Mouse (Mus musculus) adipocyte (in vitro differentiated cells): ENCODE data around the gene Hip1r.
"Not testable (repeated sequence)": the region's sequence is repeated elsewhere in the genome, so short reads cannot be mapped to it uniquely, and the experiment has no call there.

Source experiments
- DNase-seq: peaks from one replicate; pipeline ENCODE4 v3.0.0-alpha.2; 2016; ENCODE audit warnings: low spot score

Gene Hip1r

DNA sequence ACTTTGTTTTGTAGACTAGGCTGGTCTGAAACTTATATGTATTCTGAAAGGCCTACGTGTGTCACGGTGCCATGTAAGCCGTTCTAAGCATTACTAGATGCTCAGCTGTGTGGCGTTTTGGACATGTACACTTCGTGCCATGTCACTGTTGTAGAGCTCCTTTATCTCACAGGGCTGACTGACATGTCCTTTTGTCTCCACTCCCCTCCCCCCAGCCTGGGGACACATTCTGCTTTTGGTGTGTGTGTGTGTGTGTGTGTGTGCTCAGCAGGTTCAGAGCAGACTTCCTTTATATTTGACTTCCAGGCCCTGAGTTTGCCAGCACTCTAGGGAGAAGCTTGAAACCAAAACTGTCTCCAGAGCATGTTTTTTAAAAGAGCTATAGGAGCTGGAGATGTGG lies 63.4 kb downstream of the Hip1r start:
- DNase-seq: no peak

- DNase-seq: no peak
These were observed 66.2 kb downstream of the Hip1r start for GRCm38 (mm10) chr5:124039602-124040001.

DNA sequence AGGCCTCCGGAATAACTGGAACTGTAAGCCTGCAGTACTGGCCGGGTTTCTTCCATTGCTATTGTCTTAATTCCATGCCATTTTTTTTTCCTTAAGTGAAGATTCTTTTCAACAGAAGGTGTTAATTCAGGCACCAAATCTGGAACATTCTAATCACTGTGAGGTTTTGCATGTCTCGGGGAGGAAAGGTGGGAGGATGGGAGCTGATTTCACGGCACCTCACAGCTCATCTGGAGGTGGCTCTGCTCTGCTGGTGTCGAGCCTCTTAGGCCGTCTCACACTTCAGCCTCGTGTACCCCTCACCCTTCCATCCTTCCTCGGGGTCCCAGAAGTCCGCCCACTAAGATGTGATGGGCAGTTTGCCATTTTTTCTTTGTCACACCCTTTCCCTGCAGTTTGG lies 67.7 kb downstream of the Hip1r start:
- DNase-seq: no peak

DNA sequence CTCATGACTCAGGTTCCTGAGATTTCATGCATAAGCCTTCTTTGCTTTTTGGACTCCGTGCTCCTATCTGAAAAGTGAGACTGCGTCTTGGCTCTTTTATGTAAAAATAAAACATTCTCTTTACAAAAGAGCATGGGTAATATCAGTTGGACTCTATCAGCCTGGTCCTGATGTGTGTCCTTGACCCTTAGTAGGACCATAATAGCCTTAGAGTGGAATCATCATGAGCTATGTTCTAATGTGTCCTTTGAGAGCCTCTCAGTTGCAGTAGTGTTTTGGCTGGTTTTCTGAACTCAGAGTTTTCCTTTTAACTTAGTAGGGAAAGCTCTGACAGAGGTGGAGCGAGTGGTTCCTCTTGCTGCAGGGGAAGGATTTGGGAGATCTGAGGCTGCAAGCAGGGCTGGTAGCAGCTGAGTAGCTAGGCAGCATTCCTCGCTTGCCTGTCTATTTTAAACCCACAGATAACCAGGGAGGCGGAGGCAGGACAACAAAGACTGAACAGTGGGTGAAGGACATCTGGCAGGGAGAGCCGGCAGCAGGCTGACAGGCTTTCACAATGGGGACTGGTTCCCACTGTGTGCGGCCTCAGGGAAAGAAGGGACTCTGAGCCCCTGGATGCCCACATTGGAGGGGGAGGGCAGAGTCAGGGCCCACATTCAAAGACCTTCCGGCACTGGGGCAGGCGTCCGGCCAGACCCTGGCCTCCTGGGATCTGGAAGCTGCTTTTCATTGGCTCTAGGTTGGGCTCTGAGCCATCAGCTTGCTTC lies 70.0 kb downstream of the Hip1r start:
- peak; percentile 58 for DNase-seq

- no peak for DNase-seq
These were observed 70.6 kb downstream of the Hip1r start for GRCm38 (mm10) chr5:124043999-124044398.

DNA sequence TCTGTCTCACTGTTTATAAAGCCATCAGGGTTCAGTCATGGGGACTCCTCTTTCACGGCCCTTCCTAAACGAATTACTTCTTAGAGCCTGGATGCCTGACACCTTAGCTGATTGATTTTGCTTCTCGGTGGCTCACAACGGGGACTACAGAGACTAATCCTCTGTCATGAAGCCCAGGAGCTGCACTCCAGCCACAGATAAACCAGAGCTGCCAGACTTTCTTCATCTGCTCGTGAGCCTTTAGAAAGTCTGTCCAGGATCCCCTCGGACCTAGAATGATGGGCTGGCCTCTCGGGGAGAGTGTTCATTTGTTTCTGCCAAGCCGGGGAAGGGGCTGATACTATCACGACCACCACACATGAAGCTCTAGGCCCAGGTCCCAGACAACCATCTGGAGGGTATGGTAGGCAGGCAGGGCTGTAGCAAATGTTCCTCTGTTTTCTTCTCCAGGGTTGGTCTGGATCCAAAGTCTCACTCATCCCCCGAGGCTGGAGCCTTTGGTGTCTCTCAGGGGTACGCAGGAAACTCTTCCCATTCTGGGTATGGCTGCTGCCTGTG lies 72.1 kb downstream of the Hip1r start:
- DNase-seq: no peak

- peak; percentile 58 for DNase-seq
These were observed 73.4 kb downstream of the Hip1r start for GRCm38 (mm10) chr5:124046741-124047401.

- no peak for DNase-seq
These were observed 76.0 kb downstream of the Hip1r start for GRCm38 (mm10) chr5:124049249-124050045.

DNA sequence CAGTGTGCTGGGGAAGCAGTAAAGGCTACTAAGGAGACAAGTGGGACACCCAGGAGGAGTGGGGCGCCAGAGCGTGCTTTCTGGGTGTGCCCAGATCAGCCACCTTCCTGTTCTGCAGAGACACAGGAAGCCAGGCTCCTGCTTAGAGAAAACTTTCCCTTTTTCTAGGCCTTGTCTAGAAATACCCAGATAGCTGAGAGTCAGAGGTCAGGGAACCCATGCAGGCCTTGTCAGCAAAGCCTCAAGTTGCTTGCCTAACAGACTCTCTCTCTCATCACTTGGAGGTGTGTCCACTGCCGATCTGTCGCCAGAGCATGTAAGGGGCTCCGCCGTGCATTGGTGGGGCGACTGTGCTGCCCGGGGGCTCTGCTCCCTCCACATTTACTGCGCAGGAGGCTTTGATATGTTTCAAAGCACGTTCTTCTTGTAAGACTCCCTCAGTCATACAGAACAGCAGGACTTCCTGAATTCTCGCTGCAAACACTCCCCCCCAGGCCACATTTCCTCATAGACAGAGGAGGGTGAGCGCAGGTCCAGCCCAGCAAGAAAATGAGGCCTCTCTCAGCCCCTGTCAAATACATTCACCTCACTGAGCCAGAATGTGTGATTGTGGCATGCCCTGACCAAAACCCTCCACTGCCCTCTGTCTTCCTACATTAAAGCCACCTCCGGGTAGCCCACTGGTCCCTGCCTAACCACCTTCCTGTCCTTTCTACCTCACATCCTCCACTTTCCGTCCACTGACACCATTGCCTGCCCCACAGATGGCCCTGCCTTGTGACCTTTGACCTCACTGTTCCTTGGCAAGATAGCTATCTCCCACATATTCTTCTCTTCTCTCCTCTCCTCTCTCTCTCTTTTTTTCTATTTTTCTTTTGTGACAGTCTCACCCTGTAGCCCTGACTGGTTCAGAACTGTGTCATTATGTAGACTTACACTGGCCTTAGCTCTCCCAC lies 76.9 kb downstream of the Hip1r start:
- no peak for DNase-seq

- no peak for DNase-seq
These were observed 78.6 kb downstream of the Hip1r start for GRCm38 (mm10) chr5:124051899-124052491.

DNA sequence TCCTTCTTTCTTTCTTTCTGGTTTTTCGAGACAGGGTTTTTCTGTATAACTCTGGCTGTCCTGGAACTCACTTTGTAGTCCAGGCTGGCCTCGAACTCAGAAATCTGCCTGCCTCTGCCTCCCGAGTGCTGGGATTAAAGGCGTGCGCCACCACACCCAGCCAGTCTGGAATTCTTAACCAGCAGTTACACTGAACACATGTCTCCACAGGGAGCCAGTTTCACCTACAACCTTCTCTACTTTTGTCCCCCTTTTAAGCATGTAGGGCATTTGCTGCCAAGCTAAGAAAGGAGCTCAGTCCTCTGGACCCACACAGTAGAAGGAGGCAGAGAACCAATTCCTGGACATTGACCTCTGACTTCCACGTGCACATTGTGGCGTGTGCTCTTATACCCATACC lies 79.2 kb downstream of the Hip1r start:
- DNase-seq: not testable (repeated sequence)
